Mouse (Mus musculus) C2C12 (cell line): ENCODE results near the gene Dock4.

Experiments
- CEBPB ChIP-seq: IDR thresholded peaks from one replicate; pipeline ENCODE4 v1.6.1; 2011; ENCODE audit warnings: low read depth, mild to moderate bottlenecking, control low read depth, moderate library complexity
- CTCF ChIP-seq: IDR thresholded peaks from one replicate; pipeline ENCODE4 v1.5.1; 2011; ENCODE audit not compliant: control insufficient read depth, insufficient read depth, insufficient read length
- FOSL1 ChIP-seq: IDR thresholded peaks from one replicate; pipeline ENCODE4 v1.8.0; 2011; ENCODE audit warnings: mild to moderate bottlenecking, low read length; ENCODE audit not compliant: poor library complexity, insufficient read depth, severe bottlenecking
- MAX ChIP-seq: IDR thresholded peaks from one replicate; pipeline ENCODE4 v1.6.1; 2011; ENCODE audit warnings: mild to moderate bottlenecking, control low read depth
- MYOG ChIP-seq: IDR thresholded peaks from one replicate; pipeline ENCODE4 v1.6.1; 2011; ENCODE audit not compliant: control insufficient read depth, insufficient read length; ENCODE audit errors: extremely low read depth
- USF1 ChIP-seq: IDR thresholded peaks from one replicate; pipeline ENCODE4 v1.6.1; 2011; ENCODE audit warnings: low read depth, mild to moderate bottlenecking, control low read depth, moderate library complexity

- TF ChIP-seq CTCF (no peak), MAX (no peak), USF1 (no peak), MYOG (no peak), CEBPB (no peak), FOSL1 (no peak)
Measured at GRCm38 (mm10) chr12:40486047-40486837, 40.5 kb downstream of the Dock4 start.
